Mouse (Mus musculus): ENCODE data around the gene Polk. TPM values are rescaled to one million over a fixed set of nuclear protein-coding genes. Genes with fewer than 3 reads are reported as not detected.
A peak's percentile ranks its signal among the peaks of the same experiment; 100 is the strongest.

The Polk gene
- polyA plus RNA-seq, 1 experiment from 2014 or later: 9.9 TPM

DNA sequence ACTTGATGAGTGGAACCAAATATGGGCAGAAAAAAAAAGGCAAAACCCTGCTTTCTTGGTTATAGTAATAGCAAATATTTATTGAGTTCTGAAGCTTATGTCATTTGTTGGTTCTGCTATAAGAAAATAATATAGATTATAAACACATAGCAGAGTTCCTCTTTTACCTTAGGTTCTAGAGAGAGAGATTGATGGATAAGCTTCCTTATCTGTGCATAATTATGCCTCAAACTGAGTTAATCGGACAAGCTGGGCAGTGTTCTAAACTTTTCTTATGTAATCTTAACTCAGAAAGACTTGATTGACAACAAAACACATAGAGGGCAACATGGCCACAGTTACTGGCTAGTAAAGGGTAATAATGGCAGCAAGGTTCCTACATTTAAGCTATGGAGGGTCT, 4.9 kb upstream of the Polk start:
- no peaks in the 10 kb centered on the region for H3K27me3 ChIP-seq (replicated peaks; ENCODE audit: low read depth, poor library complexity, severe bottlenecking)
- H3K4me1 ChIP-seq: peaks cover 9% of the 10 kb centered on the region
- DNase-seq (ENCODE audit: low spot score): no peak
- no peak overlapping the region for H3K4me3 ChIP-seq
- H3K36me3 ChIP-seq (replicated peaks): 0 out of 2 replicates have a peak, but pooled peaks cover 7% of the 10 kb centered on the region
- no peak overlapping the region for H3K27ac ChIP-seq (replicated peaks)
- 87% methylated on average over 1 of the region's 1 CpGs for WGBS
- H3K9me3 ChIP-seq: no peaks in the 10 kb centered on the region

DNA sequence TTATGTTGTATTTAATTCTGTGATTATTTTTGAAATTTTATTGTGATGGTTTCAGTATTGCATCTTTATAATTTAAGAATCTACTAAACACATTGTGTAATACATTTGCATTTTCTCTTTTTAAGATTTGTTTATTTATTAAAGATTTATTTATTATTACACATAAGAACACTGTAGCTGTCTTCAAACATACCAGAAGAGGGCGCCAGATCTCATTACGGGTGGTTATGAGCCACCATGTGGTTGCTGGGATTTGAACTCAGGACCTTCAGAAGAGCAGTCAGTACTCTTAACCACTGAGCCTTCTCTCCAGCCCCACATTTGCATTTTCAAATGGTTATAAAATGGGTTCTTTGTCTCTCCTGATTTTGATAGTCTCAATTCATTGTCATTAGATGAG, 2.1 kb upstream of the Polk start:
- peaks cover 16% of the 10 kb centered on the region for H3K4me1 ChIP-seq
- H3K27ac ChIP-seq (replicated peaks): no peak overlapping the region
- WGBS: 69% methylated on average over 2 of the region's 2 CpGs
- H3K4me3 ChIP-seq: no peak overlapping the region; the same call in 1 of the 2 replicates
- no peaks in the 10 kb centered on the region for H3K9me3 ChIP-seq
- no peaks in the 10 kb centered on the region for H3K27me3 ChIP-seq (replicated peaks; ENCODE audit: low read depth, poor library complexity, severe bottlenecking)
- 0 out of 2 replicates have a peak, but pooled peaks cover 5% of the 10 kb centered on the region for H3K36me3 ChIP-seq (replicated peaks)
- DNase-seq (ENCODE audit: low spot score): no peak

DNA sequence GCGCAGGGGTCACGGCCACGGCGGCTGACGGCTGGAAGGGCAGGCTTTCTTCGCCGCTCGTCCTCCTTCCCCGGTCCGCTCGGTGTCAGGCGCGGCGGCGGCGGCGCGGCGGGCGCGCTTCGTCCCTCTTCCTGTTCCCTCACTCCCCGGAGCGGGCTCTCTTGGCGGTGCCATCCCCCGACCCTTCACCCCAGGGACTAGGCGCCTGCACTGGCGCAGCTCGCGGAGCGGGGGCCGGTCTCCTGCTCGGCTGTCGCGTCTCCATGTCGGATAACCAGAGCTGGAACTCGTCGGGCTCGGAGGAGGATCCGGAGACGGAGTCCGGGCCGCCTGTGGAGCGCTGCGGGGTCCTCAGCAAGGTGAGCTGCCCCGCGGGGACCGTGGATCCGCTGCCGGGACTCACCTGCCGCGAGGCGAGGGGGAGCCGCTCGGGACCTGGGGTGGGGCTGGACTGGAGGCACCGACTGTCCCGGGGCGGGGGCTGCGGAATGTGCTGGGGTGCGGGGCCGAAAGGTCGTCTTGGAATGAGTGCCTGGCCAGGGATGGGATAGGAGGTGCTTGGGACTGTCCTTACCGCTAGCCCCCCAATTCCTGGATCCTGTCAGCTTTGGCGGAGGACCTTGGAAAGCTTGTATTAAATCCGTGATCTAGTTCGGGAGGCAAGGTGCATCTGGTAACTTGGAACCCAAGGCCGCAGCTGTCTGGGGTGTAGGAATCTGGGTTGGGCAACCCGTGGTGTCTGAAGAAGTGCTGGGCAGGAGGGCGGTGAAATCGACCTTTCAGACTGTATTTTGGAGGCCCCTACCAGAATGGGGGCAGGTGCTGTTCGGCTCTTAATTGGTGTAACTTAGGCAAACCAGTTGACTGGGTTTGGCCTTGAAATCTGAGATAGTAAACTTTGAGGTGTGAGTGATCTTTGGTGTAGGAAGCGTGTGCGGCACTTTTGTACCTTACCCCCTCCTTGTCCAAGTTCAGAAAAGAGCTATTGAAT, 817 bp upstream of the Polk start:
- under 1% methylated on average over 73 of the region's 73 CpGs for WGBS
- H3K4me3 ChIP-seq: peak overlapping the region; percentile 89
- H3K27ac ChIP-seq (replicated peaks): peak overlapping the region; percentile 96
- H3K27me3 ChIP-seq (replicated peaks; ENCODE audit: low read depth, poor library complexity, severe bottlenecking): no peaks in the 10 kb centered on the region
- no peak for DNase-seq (ENCODE audit: low spot score)
- H3K9me3 ChIP-seq: no peaks in the 10 kb centered on the region
- H3K4me1 ChIP-seq: peaks cover 16% of the 10 kb centered on the region
- no peaks in the 10 kb centered on the region for H3K36me3 ChIP-seq (replicated peaks)

DNA sequence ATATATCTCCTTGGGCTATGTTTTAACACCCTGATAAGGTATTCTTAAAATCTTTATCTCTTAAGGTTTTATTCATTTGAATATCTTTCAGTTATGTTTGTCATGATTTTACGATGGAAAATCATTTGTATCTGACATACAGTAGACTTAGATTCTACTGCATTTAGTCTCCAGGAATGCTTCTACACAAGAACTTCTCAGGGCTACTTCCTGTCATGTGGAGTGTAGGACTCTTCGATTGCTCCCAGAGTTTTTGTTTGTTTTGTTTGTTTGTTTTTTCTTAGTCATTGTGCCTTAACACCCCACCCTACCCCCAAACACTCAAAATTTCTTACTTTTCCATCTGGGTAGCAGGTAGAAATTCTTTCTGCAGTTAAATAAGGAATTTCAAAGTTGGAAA, 998 bp downstream of the Polk start:
- H3K4me1 ChIP-seq: peaks cover 16% of the 10 kb centered on the region
- H3K27me3 ChIP-seq (replicated peaks; ENCODE audit: low read depth, poor library complexity, severe bottlenecking): no peaks in the 10 kb centered on the region
- WGBS: 48% methylated on average over 2 of the region's 2 CpGs
- H3K4me3 ChIP-seq: peak overlapping the region; percentile 89
- no peaks in the 10 kb centered on the region for H3K36me3 ChIP-seq (replicated peaks)
- no peaks in the 10 kb centered on the region for H3K9me3 ChIP-seq
- H3K27ac ChIP-seq (replicated peaks): no peak overlapping the region
- DNase-seq (ENCODE audit: low spot score): no peak

DNA sequence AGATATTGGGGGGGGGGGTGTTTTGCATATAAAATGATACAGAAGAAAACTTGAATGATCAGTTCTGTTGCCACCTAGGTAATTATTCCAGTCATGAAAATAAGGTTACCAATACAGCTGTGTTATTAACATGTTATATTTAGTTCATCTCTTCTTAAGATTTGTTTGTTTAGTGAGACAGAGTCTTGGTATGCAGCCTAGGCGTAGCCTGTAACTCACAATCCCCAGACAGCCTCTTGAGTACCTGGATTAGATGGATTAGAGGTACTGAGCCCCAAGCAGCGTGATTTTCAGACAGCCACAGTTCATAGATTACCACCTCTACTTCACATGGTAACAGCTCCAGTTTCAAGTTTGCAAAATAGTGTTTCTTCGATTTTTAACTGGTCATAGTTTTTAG, 4.3 kb downstream of the Polk start:
- Histone ChIP-seq H3K4me3 (no peak overlapping the region), H3K36me3 (replicated peaks) (no peaks in the 10 kb centered on the region), H3K9me3 (no peaks in the 10 kb centered on the region), H3K27me3 (replicated peaks; ENCODE audit: low read depth, poor library complexity, severe bottlenecking) (no peaks in the 10 kb centered on the region), H3K4me1 (peaks cover 13% of the 10 kb centered on the region), H3K27ac (replicated peaks) (no peak overlapping the region)
- DNase-seq (ENCODE audit: low spot score): no peak
- 83% methylated on average over 3 of the region's 3 CpGs for WGBS

DNA sequence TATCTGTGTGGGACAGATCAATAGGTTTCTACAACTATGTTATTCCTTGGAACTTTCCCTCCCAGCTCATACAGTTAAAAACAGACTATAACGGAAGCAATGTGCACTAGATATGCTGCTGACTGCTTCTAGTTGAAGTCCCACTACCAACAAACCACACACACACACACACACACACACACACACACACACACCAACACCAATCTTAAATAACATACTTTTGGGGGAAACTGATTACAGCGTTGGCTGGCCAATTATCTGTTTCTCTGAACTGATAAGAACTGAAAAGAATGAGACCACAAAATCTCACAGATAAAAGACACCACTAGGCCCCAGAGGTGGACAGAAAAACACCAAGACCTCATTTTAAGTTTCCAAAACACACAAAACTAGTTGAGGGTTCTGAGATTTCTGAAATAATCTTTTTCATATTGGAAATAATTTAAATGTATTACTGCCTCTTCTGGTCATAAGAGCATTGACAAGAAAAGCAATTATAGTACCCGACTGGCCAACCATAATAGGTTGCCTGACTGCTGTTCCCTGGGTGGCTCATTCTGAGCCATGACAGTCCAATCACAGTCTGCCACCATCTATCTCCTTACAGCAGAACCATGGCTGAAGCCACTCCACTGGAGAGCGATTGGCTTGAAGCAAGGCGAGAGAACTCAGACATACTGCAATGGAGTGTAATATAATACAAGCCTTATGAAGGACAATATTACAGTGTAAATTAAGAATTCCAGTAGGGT, 5.4 kb downstream of the Polk start:
- no peak for DNase-seq (ENCODE audit: low spot score)
- Histone ChIP-seq H3K4me1 (peaks cover 13% of the 10 kb centered on the region), H3K9me3 (no peaks in the 10 kb centered on the region), H3K27me3 (replicated peaks; ENCODE audit: low read depth, poor library complexity, severe bottlenecking) (no peaks in the 10 kb centered on the region), H3K4me3 (no peak overlapping the region), H3K27ac (replicated peaks) (no peak overlapping the region), H3K36me3 (replicated peaks) (no peaks in the 10 kb centered on the region)
- 86% methylated on average over 5 of the region's 5 CpGs for WGBS

DNA sequence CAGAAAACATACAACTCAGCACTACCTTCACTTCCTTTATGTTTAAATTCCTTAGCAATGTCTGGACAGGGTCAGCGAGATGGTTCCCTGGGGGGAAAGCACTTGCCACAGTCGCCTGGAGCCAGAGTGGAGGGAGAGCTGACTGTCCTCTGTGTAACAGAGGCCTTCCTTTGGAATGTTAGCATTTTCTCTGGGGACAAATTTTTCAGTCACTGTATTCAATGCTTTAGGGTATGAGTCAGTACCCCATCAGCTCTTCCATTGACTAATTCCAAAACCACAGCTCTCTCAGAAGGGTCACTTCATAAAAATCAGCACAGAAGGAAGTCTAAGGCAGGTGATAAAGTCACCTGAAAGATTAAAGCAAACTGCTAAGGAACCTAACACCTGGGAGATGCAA, 8.6 kb downstream of the Polk start:
- no peak for DNase-seq (ENCODE audit: low spot score)
- H3K4me3 ChIP-seq: no peak overlapping the region
- peaks cover 6% of the 10 kb centered on the region; the same call in 1 of the 2 replicates for H3K4me1 ChIP-seq
- H3K9me3 ChIP-seq: no peaks in the 10 kb centered on the region
- WGBS: 43% methylated on average over 2 of the region's 2 CpGs
- no peaks in the 10 kb centered on the region for H3K27me3 ChIP-seq (replicated peaks; ENCODE audit: low read depth, poor library complexity, severe bottlenecking)
- H3K27ac ChIP-seq (replicated peaks): no peak overlapping the region
- H3K36me3 ChIP-seq (replicated peaks): peaks cover 9% of the 10 kb centered on the region

DNA sequence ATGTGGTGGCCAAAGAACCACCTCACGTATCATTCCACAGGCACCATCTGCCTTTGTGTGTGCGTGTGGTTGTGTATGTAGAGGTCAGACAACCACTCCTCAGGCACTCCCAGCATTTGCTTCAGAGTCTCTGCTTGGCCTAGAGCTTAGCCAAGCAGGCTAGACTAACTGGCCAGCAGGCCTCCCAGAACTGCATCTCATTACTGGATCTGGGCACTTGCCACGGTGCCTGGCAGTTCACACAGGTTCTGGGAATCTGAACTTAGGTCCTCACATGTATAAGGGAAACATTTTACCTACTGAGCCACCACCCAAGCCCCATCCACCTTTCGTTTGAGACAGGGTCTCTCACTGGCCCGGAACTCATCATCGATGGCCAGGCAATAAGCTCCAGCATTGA, 10.2 kb downstream of the Polk start:
- peaks cover 6% of the 10 kb centered on the region; the same call in 1 of the 2 replicates for H3K4me1 ChIP-seq

DNA sequence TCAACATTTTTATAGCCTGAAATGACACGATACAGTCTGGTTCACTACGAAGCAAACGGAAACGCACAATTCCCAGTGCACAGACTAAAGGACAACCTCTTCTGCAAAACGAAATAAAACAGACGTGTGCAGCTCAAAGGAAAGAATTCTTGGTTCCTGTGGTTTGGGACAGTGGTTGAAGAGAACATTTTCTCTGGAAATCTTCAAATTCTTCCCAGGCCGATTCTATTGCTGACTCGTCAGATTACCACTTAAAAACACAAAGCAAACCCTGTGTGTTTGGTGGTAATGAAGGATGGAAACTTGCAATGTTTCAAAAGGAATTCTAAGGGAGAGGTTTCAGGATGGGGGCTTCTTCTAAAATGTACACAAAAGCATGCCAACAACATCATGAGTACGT, 12.3 kb downstream of the Polk start:
- 95% methylated on average over 9 of the region's 9 CpGs for WGBS

More for the DNA sequence above, 10.2 kb downstream of the Polk start:
- H3K36me3 ChIP-seq (replicated peaks): peaks cover 10% of the 10 kb centered on the region
- no peak overlapping the region for H3K27ac ChIP-seq (replicated peaks)
- H3K9me3 ChIP-seq: no peaks in the 10 kb centered on the region
- 91% methylated on average over 6 of the region's 6 CpGs for WGBS
- H3K4me3 ChIP-seq: no peak overlapping the region
- no peak for DNase-seq (ENCODE audit: low spot score)
- no peaks in the 10 kb centered on the region for H3K27me3 ChIP-seq (replicated peaks; ENCODE audit: low read depth, poor library complexity, severe bottlenecking)

DNA sequence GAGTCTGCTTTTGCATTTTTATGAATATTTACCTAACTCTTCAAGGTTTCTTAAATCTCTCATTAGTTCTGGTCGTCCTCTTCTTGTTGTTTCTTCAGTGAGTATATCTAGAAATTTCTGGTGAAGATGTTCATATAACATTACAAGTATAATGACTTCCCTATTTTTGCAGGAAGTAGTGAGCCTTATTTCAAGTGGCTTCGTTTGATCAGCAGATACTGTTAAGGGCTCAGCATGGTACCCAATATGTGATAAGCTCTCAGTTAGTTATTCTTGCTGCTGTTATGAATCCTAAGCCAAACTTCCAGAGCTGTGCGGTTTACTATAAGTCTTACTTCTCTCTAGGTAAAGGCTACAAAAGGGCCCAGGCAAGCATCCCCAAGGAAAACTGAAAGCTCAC, 12.8 kb downstream of the Polk start:
- 93% methylated on average over 3 of the region's 3 CpGs for WGBS
- Histone ChIP-seq H3K9me3 (no peaks in the 10 kb centered on the region), H3K27ac (replicated peaks) (no peak overlapping the region), H3K27me3 (replicated peaks; ENCODE audit: low read depth, poor library complexity, severe bottlenecking) (no peaks in the 10 kb centered on the region), H3K4me3 (no peak overlapping the region), H3K36me3 (replicated peaks) (peaks cover 10% of the 10 kb centered on the region), H3K4me1 (peaks cover 6% of the 10 kb centered on the region; the same call in 1 of the 2 replicates)
- no peak for DNase-seq (ENCODE audit: low spot score)

More for the DNA sequence above, 12.3 kb downstream of the Polk start:
- Histone ChIP-seq H3K36me3 (replicated peaks) (peaks cover 10% of the 10 kb centered on the region), H3K4me1 (peaks cover 6% of the 10 kb centered on the region; the same call in 1 of the 2 replicates), H3K27me3 (replicated peaks; ENCODE audit: low read depth, poor library complexity, severe bottlenecking) (no peaks in the 10 kb centered on the region), H3K4me3 (no peak overlapping the region), H3K9me3 (no peaks in the 10 kb centered on the region), H3K27ac (replicated peaks) (no peak overlapping the region)
- no peak for DNase-seq (ENCODE audit: low spot score)

DNA sequence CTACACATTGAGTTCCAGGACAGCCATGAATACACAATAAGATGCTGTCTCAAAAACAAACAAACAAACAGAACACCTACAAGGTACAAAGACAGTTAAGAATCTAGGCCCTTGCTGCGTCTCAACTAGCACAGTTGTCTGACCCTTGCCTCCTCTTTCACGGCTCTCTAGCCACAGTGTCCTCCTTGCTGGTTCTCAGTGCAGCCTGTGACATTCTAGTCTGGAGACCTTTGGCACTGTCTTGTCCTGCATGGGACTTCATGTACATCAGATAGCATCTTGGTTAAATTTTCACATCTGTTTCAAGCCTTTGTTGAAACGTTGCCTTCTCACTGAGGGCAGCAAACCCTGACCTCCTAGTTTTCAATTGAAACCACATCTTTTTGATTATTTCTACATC, 13.6 kb downstream of the Polk start:
- Histone ChIP-seq H3K4me3 (no peak overlapping the region), H3K9me3 (no peaks in the 10 kb centered on the region), H3K27ac (replicated peaks) (no peak overlapping the region), H3K27me3 (replicated peaks; ENCODE audit: low read depth, poor library complexity, severe bottlenecking) (no peaks in the 10 kb centered on the region), H3K4me1 (peaks cover 6% of the 10 kb centered on the region; the same call in 1 of the 2 replicates), H3K36me3 (replicated peaks) (peaks cover 10% of the 10 kb centered on the region)
- 74% methylated on average over 3 of the region's 3 CpGs for WGBS
- DNase-seq (ENCODE audit: low spot score): no peak

DNA sequence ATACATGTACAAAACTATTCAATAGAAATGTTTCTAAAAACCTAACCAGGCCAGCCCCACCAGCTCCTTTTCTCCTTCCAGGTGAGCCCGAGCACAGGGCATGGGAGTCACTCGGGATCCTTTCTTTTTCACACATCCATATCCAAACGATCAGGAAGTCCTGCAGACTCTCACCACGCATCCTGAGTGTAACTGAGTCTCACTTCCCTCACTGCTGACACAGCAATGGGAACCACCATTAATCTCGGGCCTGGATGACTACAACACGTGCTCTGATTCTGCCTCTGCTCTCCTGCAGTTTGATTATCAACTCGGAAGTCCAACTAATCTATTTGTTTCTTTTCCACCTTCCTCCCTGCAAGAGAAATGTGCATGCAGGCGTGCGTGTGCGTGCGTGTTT, 14.5 kb downstream of the Polk start:
- no peak for DNase-seq (ENCODE audit: low spot score)
- 91% methylated on average over 11 of the region's 11 CpGs for WGBS
- no peaks in the 10 kb centered on the region for H3K4me1 ChIP-seq
- H3K36me3 ChIP-seq (replicated peaks): peaks cover 10% of the 10 kb centered on the region
- no peak overlapping the region for H3K27ac ChIP-seq (replicated peaks)
- H3K9me3 ChIP-seq: no peaks in the 10 kb centered on the region
- H3K27me3 ChIP-seq (replicated peaks; ENCODE audit: low read depth, poor library complexity, severe bottlenecking): no peaks in the 10 kb centered on the region
- no peak overlapping the region for H3K4me3 ChIP-seq
